Mouse (Mus musculus) right cerebral cortex, postnatal 36 days (tissue): ENCODE results near the gene Fxn.

Experiments used
- DNase-seq, 2 experiments: peaks; one replicate each; pipeline ENCODE4 v3.0.0; 2022; ENCODE audit warnings: low spot score in 2 of 2, mixed read lengths in 1 of 2

The Fxn gene

DNA sequence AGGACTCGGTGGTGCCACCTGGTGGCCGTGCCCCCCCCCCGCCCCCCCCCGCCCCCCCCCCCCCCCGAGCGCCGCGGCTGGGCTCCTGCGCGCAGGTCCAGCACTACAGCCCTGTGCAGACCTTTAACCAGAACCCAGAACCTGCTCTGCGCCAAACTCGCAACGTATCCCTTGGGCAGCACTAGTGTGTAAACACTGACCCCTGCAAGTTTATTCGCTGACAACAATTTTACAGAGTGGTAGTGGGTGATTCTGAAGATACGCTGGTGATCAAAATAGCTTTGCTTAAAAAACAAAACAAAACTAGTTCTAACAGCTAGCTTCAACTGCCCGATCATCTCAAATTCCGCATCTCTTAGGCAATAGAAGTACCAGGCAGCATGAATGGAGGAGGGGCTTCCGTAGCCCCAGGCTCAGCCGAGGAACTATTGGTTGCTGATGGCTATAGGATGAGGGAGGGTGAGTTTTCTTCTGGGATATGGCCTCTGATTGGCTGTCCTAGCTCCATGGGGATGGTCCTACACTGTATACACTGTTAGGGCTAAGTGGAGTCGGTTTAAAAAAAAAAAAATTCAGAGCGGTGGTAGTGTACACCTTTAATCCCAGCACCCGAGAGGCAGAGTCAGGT is at the start of gene Fxn:
Gene Fxn, minus strand, starts transcription at position 5 of the 628 bp plus-strand sequence.
- peak in 1 of 2 experiments; percentile 40 for DNase-seq

DNA sequence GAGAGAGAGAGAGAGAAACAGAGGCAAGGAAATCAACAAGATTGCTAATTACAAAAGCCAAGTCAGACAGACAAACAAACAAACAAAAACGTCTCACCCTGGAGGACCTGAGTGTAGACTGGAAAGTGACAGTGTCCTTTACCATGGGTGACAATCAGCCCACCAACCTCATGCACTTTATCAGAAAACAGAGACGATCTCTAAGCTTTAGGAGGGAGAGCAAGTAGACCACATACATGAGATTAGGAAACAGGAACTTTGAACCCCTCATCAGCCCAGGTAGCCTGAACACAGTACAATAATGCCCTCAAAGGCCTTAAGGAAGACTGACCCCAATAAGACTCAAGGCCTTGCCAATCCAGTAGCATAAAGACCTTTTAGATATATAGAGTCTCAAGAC is 47.5 kb upstream of the Fxn start:
- DNase-seq: no peak

DNA sequence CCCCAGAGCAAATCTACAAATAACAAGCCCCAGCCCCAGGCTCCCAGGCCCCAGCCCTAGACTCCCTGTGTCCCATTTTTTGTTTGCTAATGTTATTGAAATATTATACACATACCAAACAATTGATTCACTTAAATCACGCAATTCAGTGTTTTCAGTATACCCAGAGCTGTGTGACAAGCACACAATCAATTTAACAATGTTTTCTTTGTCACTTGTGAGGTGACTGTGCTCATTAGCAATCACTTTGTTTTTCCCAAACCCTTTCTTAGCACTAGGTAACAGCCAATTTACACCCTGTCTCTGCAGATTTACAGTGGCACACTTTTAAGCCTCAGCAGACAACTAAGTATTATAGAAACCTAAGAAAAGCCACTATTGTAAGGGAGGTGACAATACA is 46.6 kb upstream of the Fxn start:
- no peak for DNase-seq

DNA sequence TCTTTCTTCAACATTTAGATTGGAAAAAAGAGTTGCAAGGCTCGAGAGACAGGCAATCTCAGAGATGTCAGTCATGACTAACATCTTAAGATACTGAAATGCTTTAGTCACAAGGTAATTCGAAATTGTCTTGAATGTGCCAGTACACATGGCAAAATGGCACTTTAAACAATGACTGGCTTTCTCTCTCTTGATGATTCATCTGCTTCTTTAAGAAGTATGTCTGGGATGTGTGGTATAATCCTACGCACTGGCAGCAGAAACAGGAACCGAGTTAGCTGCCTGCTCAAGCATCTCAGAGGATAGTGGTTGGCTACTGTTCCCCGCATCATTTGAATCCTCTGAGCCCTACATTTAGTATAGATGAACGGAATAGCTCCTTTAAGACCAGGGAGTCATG is 45.3 kb upstream of the Fxn start:
- peak in 1 of 2 experiments; percentile 26 for DNase-seq

DNA sequence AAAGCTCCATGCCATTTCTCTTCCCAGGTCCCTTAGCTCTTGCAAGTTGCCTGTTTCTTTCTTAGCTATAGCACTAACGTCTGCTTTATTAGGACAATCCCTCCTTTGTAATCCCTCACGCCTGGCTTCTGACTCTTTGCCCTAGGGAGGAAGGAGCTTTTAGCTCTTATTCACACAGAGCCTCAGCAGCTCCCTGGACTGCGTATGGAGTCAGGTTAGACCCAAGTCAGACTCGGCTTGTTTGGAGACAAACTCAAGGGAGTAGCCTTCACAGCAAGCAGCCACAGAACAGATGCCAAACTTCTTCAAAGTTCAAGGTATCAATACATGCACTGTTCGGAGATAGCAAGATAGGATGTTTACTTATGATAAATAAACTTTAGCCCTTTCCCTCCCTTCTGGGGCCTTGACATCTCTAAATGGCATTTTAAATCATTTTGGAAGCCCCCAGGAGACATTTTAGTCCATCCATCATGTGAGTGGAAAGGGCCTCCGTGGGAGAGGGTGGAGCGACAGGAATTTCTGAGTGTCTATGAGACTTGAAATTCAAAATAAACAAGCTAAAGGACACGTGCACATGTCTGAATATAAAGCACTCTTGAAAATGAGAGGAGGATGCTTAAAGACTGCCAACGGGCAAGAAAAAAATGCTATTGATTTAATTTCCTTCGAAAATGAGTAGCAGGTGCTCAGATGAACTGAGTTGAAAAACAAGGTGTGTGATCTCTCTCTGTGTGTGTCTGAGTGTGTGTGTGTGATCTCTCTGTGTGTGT is 43.6 kb upstream of the Fxn start:
- no peak for DNase-seq

DNA sequence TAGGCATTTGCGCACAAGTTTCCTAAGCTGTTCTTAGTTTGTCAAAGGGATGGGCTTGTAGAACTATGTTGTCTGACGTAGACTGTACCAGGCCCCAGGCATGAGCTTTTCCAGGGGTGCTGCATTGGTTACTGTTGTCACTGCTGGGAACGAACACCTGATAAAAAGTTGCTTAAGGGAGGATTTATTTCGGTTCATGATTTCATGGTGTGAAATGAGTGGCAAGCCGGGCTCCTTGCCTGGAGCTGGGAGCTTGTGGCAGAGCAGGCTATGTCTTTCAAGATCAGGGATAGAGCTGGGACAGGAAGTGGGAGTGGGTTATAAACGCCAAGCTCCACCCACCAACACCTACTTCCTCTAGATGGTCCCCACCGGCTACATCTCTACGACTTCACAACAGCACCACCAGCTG is 41.5 kb upstream of the Fxn start:
- no peak for DNase-seq

DNA sequence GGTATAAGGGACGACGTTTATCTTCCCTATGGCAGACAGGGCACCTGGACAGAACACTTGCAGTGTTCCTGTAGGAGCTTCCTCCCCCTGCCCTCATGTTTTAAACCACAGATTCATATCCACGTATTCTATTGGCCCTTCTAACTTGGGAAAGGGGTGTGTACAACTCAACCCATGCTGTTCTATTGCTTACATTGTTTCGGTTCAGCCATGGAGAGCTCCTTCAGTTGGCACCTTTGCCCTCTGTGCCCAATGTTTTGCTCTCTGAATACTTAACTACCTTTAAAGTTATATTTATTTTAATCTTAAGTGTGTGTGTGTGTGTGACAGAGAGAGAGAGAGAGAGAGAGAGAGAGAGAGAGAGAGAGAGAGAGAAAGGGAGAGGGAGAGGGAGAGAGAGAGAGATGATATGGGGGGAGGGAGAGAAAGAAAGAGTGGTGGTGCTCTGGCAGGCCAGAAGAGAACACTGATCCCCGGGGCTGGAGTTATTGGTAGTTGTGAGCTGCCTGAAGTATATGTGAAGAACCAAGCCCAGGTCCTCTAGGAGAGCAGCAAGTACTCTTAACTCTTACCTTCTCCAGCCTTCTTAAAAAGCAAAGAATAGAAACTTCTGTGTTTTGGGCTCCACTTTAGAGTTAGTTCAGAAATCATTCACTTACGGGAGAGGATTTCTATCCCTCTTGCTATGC is 41.0 kb upstream of the Fxn start:
- DNase-seq: no peak

DNA sequence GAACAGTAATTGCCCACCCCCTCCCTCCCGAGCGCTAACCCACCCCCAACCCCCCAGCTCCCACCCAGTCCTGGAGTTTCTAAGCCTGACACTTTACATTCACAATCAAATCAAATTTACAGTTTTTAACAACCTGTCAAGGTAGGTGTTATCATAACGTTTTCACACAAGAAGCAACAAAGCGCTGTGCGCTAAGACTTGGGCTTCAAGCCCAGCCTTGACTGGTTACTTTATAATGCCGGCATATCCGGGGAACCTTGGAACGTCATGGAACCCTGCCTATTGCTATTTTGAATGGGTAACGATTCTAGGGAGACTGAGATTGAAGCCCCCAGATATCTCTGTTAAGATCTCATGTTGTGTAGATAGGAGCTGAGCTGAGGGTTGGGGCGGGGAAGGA is 37.8 kb upstream of the Fxn start:
- DNase-seq: no peak

DNA sequence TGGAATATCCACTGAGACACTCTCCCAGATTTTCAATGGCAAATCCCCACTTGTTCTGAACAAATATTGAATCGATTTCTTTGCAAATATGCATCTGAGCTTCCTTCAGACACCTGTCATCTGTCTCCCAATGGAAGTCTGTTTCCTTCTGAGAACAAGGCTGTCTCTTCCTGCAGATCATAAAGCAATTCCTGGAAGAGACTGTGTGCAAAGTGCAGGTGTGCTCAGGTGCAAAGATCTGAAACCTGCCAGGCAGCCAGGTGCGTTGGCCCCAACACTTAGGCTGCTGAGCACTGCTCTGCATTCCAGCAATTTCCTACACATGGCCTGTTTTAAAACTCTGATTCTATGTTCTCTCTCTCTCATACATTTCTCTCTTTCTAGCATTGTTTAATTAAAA is 37.3 kb upstream of the Fxn start:
- DNase-seq: no peak

DNA sequence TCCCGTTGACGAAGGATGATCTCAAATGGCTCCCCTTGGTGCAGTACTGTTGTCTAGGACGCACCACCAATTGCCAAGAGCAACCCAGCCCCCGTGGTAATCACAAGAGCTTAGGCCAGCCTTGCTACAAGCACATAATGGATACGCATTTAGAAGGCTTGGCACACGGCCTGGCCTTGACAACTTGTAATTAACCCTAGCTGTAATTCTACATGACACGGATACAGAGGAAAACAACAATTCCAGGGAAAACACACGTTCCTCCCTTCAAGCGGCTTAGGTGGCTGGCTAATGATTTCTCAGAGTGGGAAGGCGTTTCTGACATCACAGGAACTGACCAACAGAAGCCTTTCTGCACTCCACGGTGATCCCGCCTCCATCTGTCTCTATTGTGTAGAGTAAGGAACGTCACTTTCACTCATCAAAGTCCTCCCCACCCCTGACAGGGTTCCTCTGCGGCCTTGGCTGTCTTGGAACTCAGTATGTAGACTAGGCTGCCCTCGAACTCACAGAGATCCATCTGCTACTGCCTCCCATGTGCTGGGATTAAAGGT is 36.7 kb upstream of the Fxn start:
- DNase-seq: no peak

DNA sequence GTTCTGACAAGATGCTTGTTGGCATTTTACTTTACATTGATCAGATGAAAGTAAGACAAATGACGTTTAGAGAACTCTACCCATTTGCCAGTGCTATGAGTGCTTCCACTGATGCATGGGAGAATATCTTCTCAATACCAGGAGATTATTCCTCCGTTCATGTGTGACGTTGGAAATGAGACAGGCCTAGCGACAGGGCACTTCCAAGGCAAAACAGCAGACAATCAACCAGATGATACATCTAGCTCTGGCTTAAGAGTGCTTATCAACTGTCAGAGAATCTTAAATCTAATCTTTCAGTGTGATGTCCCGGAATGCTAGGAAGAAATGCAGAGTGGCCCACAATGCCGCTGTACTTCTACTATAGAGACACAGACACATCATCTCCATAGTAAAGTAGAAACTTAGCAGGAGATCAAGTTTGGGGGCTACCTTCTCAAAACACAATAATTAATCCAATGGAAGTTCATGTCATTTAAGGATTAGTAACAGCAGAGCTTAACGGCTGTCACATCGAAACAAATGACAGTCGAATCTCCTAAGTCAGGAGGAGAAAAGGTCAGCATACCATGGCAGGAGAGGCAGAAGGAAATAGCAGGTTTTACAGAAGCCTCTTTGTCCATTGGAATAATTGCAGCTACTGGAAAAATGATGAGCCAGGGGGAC is 35.8 kb upstream of the Fxn start:
- DNase-seq: no peak

DNA sequence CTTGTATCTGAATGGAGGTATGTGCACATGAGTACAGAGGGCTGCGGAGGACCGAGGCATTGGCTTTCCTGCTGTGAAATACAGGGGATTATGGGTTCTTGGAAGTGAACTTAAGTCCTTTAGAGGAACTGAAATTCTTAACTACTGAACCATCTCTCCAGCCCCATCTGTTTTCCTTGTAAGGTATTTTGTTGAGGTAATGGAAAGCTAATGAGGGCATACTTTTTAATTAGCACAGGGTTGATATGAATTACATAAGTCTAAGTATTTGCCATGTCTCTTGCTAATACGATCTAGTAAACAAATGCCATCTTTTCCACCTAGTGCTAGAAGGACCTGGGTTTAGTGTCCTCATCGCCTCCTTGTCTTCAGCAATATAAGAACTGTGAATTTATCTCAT is 34.8 kb upstream of the Fxn start:
- DNase-seq: no peak

DNA sequence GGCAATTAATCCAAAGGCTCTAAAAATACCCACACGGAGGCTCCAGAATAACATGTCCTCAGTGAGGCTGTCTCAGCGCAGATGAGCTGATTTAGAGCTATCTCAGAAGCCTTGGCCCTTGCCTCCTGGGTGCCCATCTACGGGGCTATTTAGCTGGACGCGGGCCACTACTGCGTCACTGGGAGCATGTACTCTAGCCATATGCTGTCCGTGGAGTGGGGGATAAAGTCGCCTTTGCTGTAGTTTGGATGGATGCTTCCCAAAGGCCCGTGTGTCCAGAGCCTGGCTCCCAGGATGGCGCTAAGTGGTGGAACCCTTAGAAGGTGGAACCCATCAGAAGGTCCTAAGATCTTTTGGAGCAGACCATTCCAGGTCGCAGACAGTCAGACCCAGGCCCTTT is 34.3 kb upstream of the Fxn start:
- DNase-seq: no peak

DNA sequence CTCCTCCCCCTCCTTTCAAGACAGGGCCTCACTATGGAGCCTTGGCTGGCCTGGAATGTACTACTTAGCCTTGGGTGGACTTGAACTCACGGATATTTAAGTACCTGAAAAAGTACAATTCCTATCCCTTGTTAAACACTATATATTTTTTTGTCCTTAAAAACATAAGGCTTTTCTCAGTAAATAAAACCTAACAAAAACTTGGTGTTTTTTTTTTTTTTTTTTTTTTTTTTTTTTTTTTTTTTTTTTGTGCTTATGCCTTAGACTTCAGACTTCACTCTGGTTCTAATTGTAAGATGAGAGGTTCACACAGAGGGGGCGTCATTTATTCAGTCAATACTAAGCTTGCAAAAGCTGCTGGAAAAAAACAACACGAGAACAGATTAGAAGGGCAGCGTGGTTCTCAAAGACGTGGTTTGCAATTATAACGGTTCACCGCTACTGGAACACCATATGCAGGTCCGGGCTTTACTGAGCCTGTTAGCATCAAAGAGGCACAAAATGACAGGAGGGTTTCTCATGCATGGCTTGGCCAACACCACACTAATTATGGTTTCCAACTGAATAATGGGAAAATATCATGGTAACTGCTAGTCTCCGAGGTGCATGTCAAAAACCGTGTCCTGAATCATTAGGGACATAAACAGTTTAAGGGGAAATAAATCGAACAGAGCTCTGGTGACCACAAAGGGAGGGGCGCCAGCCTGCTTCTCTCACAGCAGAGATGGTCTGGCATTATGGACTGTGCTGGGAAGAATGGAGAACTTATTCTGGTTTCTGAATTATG is 32.3 kb upstream of the Fxn start:
- no peak for DNase-seq

DNA sequence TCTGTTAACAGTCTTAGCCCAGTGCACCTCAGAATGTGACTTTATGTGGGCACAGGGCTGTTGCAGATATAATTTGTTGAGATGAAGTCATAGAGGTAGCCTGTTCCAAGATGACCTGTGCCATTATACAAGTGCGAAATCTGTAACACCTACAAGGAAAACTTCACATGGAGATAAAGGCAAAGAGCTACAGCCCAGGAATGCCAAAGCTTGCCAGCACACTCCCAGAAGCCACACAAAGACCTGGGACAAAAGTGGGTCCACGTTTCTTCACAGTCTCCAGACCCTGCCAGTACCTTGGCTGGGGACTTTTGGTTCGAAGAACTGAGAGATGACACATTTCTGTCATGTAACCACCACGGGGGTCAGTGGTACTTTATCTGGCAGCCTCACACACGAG is 31.6 kb upstream of the Fxn start:
- no peak for DNase-seq

DNA sequence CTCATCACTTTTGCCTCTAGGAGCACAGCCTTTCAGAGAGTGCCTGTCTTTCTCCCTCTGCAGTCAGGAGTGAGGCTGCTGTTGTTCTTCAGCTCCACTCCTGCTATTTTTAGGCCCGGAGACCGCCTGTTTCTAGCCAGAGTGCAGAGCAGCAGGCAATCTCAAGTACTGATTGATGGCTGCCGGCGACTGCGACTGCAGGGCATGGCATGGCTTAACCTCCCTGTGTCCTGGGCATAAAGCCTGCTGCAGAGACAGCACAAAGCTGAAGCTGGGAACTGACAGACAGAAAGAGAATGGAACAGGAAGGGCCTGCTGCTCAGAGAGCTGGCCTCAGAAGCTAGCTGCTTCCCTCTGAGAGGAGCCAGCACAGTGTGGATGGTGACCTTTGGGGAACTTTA is 27.9 kb upstream of the Fxn start:
- DNase-seq: peak; percentile 22 to 28

DNA sequence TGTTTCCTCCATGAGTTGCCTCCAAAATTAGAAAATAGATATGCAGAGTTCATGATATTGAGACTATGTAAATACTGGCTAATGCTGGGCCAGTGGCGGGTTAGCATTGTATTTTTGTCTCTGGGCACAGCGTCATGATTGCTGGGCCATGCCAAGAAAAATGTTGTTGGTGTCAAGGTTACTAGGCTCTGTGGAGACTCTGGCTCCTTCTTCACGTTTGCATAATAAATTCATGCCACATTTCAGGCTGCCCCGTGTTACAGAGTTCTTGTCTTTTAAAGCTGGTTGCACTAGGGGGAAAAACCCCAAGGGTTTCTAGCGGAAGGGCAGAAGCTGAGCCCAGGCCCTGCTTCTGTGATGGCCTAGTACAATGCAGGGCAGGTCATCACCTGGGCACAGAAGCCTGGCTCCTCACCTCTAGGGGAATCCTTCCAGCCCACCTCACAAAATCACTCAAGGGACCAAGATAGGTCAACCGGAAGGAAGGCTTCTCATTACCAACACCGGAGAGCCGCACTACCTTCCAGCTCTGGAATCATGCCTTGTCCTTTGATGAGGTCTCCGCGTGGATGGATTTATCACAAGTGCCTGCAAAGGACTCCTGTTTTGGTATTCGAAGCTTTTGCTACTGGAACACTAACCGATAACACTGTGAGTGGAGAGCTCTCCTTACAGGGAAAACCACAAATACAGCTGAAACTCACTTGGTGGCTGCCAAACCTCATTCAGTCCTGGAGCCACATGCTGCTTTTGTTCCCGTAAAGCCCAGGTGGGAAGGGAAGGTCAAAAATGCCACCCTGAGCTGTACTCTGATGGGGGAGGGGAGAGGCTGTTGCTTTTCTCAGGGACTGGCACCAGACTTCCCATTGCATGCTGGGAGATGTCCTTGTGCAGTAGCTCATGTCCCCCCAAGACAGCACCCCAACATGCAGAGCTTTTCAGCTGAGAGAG is 27.1 kb upstream of the Fxn start:
- DNase-seq: no peak

DNA sequence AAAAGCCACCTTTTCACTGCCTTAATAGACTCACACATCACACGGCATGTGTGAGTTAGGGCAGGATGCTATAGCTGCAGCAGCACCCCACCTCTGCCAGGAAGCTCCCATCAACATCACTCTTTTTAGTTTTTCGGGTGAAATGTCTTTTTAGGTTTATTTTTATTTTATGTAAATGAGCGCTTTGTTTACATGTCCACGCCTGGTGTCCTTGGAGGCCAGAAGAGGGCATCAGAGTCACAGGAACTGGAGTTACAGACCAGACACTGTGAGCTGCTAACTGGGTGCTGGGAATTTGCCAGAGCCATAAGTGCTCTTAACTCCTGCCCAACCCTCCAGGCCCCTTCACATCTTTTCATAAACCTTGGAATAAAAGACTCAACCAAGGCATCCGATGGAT is 25.9 kb upstream of the Fxn start:
- DNase-seq: no peak

DNA sequence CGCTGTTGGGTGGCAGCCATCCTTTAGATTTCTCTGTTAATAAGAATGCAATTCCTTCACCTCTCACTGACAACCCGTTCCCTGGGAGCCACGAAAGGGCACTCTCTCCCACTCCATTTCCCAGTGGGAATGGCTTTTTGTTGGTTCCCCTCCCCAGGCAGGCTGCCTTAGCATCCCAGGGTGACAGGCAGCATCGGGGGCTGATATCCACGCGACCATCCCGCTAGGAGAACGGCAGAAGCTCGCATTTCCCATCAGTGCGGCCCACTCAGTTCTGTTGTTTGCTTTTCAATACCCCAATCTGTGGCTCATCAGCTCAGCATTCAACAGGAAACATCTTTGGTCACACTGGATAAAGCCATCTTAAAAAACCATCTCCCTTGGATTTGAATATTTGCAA is 21.8 kb upstream of the Fxn start:
- no peak for DNase-seq

DNA sequence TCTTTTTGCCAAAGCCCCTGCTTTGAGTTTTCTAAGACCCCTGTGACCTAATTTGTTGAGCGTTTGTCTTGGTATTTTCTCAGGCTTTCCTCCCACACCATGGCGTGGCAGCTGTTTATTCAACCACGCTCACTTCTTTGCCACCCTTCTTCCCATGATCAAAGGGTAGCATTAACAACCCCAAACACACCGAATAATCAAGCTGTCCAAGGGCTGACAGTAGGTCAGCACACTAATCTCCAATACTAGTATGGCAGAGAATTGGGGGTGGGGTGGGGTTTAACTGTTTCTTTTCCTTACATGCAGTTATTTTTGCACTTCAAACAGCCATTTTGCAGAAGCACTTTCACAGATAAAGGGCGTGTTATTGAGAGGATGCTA is 21.4 kb upstream of the Fxn start:
- DNase-seq: no peak
